Mouse (Mus musculus) neural tube, embryonic 11.5 days (tissue): Measurements from ENCODE around the gene Car5a. TPM values are rescaled to one million over a fixed set of nuclear protein-coding genes. Genes with fewer than 3 reads are reported as not detected.
A peak's percentile ranks its signal among the peaks of the same experiment; 100 is the strongest.

ENCODE experiments used
- ATAC-seq: fragments of 200-750 bp; cut with Nextera tagmentation; 2 replicates; pipeline ENCODE4 v1.8.0; 2017; ENCODE audit warnings: moderate number of reproducible peaks, mild to moderate bottlenecking, moderate TSS enrichment, moderate library complexity; ENCODE audit not compliant: insufficient read depth, low FRiP score, low TSS enrichment
- DNase-seq: peaks from one replicate; pipeline ENCODE4 v3.0.0-alpha.2; 2015; ENCODE audit warnings: low spot score
- H3K27ac ChIP-seq: fragments of 300-500 bp; sonication (generic); 2 replicates; pipeline ENCODE4 v1.5.1; 2014; ENCODE audit warnings: low read depth, mild to moderate bottlenecking, low read length
- H3K27me3 ChIP-seq: fragments of 300-500 bp; sonication (generic); 2 replicates; pipeline ENCODE4 v1.6.1; 2014; ENCODE audit warnings: mild to moderate bottlenecking, low read length, mixed read lengths; ENCODE audit not compliant: control insufficient read depth, insufficient read depth
- H3K36me3 ChIP-seq: fragments of 300-500 bp; sonication (generic); 2 replicates; pipeline ENCODE4 v1.6.1; 2014; ENCODE audit warnings: mild to moderate bottlenecking, low read length, moderate library complexity, mixed read lengths; ENCODE audit not compliant: control insufficient read depth, insufficient read depth
- H3K4me1 ChIP-seq: fragments of 300-500 bp; sonication (generic); 2 replicates; pipeline ENCODE4 v1.6.1; 2014; ENCODE audit warnings: low read length, mixed read lengths; ENCODE audit not compliant: control insufficient read depth, insufficient read depth
- H3K4me2 ChIP-seq: fragments of 300-500 bp; sonication (generic); 2 replicates; pipeline ENCODE4 v1.6.1; 2014; ENCODE audit warnings: low read depth, mild to moderate bottlenecking, moderate library complexity
- H3K4me3 ChIP-seq: fragments of 300-500 bp; sonication (generic); 2 replicates; pipeline ENCODE4 v1.5.1; 2014; ENCODE audit warnings: low read depth, low read length
- H3K9ac ChIP-seq: fragments of 300-500 bp; sonication (generic); 2 replicates; pipeline ENCODE4 v1.6.1; 2014; ENCODE audit warnings: mild to moderate bottlenecking, low read length
- H3K9me3 ChIP-seq: fragments of 300-500 bp; sonication (generic); 2 replicates; pipeline ENCODE4 v1.6.1; 2016; ENCODE audit warnings: low read length; ENCODE audit not compliant: control insufficient read depth
- WGBS: fragments of 180-500 bp; shearing (Covaris S2); extraction: QIAGEN DNeasy Blood & Tissue Kit; methylation state at CpG from one replicate; pipeline ENCODE4 v1.1.7; 2014; 5-methylcytosine and 5-hydroxymethylcytosine counted together
- polyA plus RNA-seq: library from polyadenylated mRNA; unstranded; fragments of >200 nt; fragmentation: Nextera tagmentation; extraction: Ambion mirVana; gene quantifications from 2 replicates; pipeline ENCODE4 v1.2.1, GENCODE M21; 2014

Gene Car5a
- polyA plus RNA-seq, 1 experiment from 2014 or later, result not detected

GRCm38 (mm10) chr8:121964716-121965512 lies 20.2 kb upstream of the Car5a start:
- DNase-seq (peak; percentile 60), ATAC-seq (no peak)
- Histone ChIP-seq H3K4me2 (no peak overlapping the region), H3K27ac (no peak overlapping the region), H3K36me3 (no peaks in the 10 kb centered on the region), H3K9me3 (no peaks in the 10 kb centered on the region), H3K4me1 (peaks cover 26% of the 10 kb centered on the region), H3K4me3 (no peak overlapping the region), H3K27me3 (no peaks in the 10 kb centered on the region), H3K9ac (no peak overlapping the region)
- WGBS, result 58% methylated on average over 8 of the region's 8 CpGs

DNA sequence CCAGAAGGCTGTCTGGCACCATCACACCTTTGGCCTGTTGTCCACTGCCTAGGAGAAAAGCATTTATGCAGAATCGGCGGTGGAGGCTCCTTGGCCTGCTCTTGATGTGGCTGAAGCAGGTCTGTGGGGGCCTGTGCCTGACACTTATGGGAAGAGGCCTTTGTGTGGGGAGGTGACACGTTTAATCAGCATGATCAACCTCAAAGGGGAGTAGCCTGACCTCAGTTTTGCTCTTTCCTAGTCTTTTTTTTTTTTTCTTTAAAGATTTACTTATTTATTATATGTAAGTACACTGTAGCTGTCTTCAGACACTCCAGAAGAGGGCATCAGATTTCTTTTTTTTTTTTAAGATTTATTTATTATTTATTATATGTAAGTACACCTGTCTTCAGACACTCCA lies 18.2 kb upstream of the Car5a start:
- Histone ChIP-seq H3K27ac (no peak overlapping the region), H3K4me1 (peaks cover 22% of the 10 kb centered on the region), H3K36me3 (no peaks in the 10 kb centered on the region), H3K4me3 (no peak overlapping the region), H3K27me3 (no peaks in the 10 kb centered on the region), H3K9me3 (no peaks in the 10 kb centered on the region), H3K4me2 (no peak overlapping the region), H3K9ac (no peak overlapping the region)
- WGBS, result 85% methylated on average over 3 of the region's 3 CpGs
- ATAC-seq, result no peak
- DNase-seq, result no peak

DNA sequence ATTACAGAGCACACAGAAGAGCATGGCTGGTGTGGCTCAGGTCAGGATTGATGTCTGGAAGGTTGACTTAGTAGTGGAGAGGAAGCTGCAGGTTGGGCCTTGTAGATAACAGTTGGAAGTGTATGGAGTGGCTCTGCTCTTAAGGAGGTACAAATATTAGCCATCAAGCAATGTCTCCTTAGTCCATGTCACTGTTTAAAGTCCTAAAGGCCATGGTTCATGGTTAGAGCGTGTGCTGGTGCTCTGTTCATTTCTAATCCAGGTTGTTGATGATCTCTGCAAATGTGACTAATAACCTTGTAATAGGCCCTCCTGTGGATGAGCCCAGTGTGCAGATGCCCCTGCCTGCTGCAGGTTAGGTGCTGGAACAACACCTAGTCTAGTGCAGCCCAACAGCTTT lies 13.7 kb upstream of the Car5a start:
- no peak overlapping the region for H3K9ac ChIP-seq
- ATAC-seq (no peak), DNase-seq (no peak)
- H3K4me2 ChIP-seq, result no peak overlapping the region
- H3K9me3 ChIP-seq, result no peaks in the 10 kb centered on the region
- H3K27me3 ChIP-seq, result no peaks in the 10 kb centered on the region
- no peak overlapping the region for H3K4me3 ChIP-seq
- H3K4me1 ChIP-seq, result no peaks in the 10 kb centered on the region
- WGBS, result 96% methylated on average over 1 of the region's 1 CpGs
- no peak overlapping the region for H3K27ac ChIP-seq
- no peaks in the 10 kb centered on the region for H3K36me3 ChIP-seq

DNA sequence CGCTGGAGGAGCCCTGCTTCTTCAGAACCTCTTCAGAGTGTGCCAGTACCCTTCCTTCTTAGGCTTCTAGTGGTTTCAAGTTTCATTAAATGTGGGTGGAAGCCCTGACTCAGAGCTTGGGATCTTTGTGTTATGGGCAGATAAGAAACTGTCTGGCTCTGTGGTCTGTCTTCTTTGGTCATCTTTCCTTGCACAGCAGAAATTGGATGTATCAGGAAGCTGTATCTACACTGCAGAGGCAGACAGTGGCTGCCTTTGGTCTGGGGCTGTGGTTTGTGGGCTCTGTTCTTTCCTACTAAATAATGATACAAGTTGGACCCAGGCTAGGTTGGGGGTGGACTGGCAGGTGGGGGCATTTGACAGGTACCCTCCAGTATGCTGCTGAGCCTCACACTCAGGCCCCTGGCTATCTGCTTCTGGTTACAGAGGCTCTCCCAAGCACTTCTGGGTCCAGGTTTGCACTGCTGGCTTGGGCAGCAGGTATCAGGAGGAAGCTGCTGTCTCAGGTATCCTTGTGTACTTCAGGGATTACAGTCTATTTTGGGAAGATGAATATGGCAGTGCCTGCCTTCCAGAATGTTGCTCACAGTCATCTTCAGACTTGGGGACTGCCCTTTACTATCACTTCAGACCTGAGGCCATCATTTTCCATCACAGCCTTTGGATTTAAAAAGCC lies 11.3 kb upstream of the Car5a start:
- H3K4me2 ChIP-seq, result no peak overlapping the region
- H3K27ac ChIP-seq, result no peak overlapping the region
- H3K27me3 ChIP-seq, result no peaks in the 10 kb centered on the region
- H3K36me3 ChIP-seq, result no peaks in the 10 kb centered on the region
- 86% methylated on average over 1 of the region's 1 CpGs for WGBS
- DNase-seq, result no peak
- peaks cover 11% of the 10 kb centered on the region for H3K4me1 ChIP-seq
- no peak overlapping the region for H3K4me3 ChIP-seq
- H3K9me3 ChIP-seq, result no peaks in the 10 kb centered on the region
- ATAC-seq, result no peak
- no peak overlapping the region for H3K9ac ChIP-seq

- Histone ChIP-seq H3K4me3 (no peak overlapping the region), H3K9ac (no peak overlapping the region), H3K4me1 (peaks cover 11% of the 10 kb centered on the region), H3K27ac (no peak overlapping the region), H3K9me3 (no peaks in the 10 kb centered on the region), H3K4me2 (no peak overlapping the region), H3K27me3 (no peaks in the 10 kb centered on the region), H3K36me3 (no peaks in the 10 kb centered on the region)
- WGBS, result 81% methylated on average over 10 of the region's 10 CpGs
- DNase-seq (no peak), ATAC-seq (no peak)
These were observed 10.4 kb upstream of the Car5a start for GRCm38 (mm10) chr8:121954981-121955555.

DNA sequence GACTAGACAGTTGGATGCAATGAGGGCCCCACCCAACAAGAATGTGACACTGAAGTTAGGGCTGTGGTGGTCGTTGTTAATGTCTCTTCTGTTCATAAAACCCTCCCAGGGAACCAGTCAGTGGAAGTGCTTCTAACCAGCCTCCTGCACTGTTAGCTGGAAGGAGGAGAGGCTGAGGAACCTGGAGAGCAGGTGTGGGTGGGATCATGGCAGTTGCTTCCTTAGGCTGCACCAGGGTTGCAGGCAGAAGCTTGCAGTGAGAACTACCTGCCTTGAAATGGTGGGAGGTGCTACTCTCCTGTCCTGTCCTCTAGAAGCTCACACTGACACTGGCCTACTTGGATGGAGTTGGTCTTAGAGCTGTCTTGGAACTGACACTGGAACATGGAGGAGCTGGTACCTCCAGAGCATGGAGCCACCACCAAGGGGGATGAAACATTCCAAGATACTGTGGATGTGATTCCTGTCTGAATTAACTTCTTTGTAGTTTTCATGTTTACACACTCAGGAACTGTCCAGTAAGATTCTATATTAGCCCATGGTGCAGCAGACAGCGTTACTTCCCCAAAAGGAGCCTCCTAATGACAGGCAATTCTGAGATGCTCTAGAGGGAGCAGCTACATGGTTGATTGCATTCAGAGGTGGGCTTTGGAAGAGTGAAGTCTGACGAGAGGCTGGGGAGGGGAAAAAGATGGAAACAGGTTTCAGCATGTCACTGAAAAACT lies 9.3 kb upstream of the Car5a start:
- DNase-seq (no peak), ATAC-seq (no peak)
- Histone ChIP-seq H3K9me3 (no peaks in the 10 kb centered on the region), H3K27ac (no peak overlapping the region), H3K4me2 (no peak overlapping the region), H3K4me1 (peaks cover 15% of the 10 kb centered on the region), H3K27me3 (no peaks in the 10 kb centered on the region), H3K4me3 (no peak overlapping the region), H3K36me3 (no peaks in the 10 kb centered on the region), H3K9ac (no peak overlapping the region)
- WGBS, result 72% methylated on average over 3 of the region's 3 CpGs

GRCm38 (mm10) chr8:121952800-121953199 lies 8.1 kb upstream of the Car5a start:
- DNase-seq (no peak), ATAC-seq (no peak)
- H3K4me1 ChIP-seq, result peaks cover 15% of the 10 kb centered on the region
- H3K27me3 ChIP-seq, result no peaks in the 10 kb centered on the region
- no peaks in the 10 kb centered on the region for H3K36me3 ChIP-seq
- 86% methylated on average over 7 of the region's 7 CpGs for WGBS
- H3K9me3 ChIP-seq, result no peaks in the 10 kb centered on the region
- H3K27ac ChIP-seq, result no peak overlapping the region
- H3K9ac ChIP-seq, result no peak overlapping the region
- no peak overlapping the region for H3K4me3 ChIP-seq
- H3K4me2 ChIP-seq, result no peak overlapping the region

DNA sequence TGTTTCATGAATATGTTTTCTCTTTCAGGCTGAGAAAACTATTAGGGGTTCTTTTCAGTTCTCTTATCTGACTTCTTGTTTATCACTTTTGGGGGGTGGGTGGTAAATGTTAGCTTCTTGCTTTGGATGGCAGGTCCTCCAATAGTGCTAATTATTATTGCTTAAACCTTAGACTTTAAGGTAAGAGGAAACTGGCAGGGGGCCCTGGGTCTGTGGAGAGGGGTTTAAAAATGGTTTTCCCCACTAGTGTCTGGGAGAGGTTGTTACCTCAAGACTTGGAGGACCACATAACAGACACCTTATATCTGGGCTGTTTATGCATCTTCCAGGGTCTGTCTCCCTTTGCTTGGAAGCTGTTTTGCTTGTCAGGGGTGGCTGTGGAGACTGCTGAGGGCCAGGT lies 7.4 kb upstream of the Car5a start:
- no peak for ATAC-seq
- Histone ChIP-seq H3K9ac (no peak overlapping the region; the same call in 1 of the 2 replicates), H3K9me3 (no peaks in the 10 kb centered on the region), H3K27ac (no peak overlapping the region), H3K36me3 (no peaks in the 10 kb centered on the region), H3K4me2 (peak overlapping the region; percentile 89), H3K4me3 (no peak overlapping the region), H3K4me1 (peaks cover 19% of the 10 kb centered on the region), H3K27me3 (no peaks in the 10 kb centered on the region)
- no peak for DNase-seq
